Mouse (Mus musculus) layer of hippocampus, adult 18-20 months (tissue): ENCODE measurements at regions not wholly inside any gene's neighbourhood (a gene's known extent, or its start where the extent isn't known, plus 50 kb on each side); places are given as distances from the start of the nearest gene placed in this dataset.

Experiments used
- DNase-seq, 2 experiments: peaks; one replicate each; pipeline ENCODE4 v3.0.0; 2022; ENCODE audit warnings: low spot score in 2 of 2

DNA sequence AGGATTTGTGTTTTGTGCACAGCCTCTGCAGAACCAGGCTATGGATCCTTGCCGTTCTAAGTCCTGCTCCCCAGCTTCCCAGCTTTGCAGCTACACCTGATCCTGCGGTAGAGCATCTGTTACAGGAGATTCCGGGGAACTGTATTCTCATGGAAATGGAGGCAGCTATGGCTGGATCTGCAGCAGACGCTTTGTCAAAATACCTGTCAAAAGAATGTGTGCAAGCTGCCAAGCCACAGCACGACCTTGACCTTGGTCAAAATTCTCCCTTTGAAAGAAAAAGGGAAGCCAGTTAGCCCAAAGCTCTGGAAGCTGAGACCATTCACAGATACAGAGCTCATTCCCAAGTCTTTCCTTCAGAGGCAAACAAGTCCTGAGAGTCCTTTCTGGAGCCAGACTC lies 255.3 kb downstream of the Med13l start:
- no peak for DNase-seq

DNA sequence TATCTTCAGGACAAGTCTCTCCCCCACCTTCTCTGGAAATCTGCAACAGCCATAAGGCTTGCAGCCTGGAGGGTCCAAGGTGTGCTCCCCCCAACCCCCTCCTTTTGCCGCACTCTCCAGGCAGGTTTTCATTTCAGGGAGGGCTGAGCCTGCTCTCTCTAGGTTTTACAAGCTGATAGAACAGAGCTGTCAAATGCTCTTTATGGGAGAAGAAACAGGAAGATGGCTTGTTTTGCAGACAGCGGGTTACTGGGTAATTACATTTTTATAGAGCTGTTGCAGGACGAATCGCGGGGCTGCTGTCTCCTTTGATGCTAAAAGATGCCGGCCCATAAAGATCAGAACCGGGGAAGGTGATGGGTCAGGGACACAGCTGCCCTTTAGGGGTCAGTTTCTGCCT lies 257.8 kb downstream of the Med13l start:
- no peak for DNase-seq

DNA sequence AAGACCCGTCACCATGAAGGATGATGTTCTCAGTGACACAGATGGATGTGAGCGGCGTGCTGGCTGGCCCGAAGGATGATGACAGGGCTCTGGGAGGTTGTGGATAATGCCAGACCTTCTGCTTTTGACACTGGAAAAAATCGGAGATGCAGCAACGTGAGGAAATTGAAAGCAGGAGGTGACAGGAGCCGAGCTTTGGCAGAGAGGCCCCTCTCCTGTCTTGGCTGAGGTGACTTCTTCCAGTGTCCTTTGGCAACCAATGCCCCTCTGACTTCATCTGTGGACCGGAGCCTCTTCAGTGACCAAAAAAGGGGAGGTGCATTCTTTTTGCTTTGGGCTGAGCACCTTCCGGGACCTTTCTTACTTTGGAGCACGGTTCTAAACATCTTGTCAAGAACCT lies 264.3 kb downstream of the Med13l start:
- DNase-seq, result no peak

DNA sequence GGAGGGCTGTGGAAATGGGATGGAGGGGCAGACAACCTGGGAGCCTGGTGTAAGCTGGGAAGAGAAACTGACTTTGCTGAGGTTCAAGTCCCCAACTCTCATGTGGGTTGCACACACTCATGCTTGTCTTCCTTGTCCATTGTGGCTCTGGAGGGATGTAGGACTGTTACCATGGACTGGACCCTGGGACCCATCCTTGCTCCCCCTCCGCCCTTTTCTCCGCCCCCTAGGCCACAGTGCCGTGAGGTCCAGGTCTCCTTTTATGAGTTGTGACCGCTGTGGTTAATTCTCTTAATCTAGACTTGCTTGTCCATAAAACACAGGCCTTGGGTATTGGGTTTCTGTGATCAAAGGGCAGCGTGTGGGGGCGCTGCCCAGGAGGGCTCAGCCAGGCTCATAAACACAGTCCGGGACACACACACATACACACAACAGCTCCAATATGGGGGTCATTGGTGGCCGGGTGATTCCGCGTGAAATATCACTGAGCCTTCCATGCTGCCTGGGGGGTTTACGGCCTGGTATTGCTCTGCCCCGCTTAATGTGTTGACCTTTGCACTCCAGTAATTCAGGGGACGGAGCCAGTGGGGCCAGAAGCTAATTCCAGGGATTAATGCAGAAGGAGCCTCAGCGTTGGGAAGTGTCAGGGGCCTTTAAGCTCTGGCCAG lies 268.7 kb downstream of the Med13l start:
- no peak for DNase-seq

DNA sequence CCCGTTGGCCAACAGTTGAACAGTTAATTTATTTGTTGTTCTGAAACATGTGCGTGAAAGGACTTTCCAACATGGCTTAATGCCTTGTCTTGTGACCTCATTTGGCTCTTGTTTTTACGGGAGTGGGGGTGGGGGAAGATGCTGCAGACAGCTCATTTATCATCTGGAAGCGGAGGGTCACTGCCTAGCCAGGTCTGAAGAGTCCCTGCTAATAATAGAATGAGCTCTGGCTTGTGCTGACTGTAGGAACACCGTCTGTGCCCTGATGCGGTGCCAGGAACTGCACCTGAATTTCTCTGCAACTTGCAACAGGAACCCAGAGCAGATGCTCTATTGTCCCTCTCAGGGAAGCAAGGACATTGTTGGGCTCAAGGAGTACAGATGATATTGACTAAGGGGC lies 272.2 kb downstream of the Med13l start:
- DNase-seq, result no peak

DNA sequence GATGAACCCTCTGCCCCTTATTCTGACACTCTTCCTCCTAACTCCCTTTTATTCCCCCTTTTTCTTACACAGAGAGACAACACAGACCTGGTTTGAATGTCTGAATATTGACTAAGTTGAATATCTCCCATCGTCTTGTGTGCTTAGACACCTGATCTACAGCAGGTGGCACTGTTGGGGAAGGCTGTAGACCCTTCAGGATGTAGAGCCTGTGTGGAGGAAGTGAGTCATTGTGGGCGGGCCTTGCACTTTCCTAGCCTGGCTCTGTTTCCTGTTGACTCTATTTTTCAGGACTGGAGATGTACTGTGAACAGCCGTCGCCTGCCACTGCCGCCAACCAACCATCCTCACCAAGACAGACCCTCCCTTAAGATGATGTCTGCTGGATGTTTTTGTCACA lies 273.6 kb downstream of the Med13l start:
- DNase-seq, result no peak

DNA sequence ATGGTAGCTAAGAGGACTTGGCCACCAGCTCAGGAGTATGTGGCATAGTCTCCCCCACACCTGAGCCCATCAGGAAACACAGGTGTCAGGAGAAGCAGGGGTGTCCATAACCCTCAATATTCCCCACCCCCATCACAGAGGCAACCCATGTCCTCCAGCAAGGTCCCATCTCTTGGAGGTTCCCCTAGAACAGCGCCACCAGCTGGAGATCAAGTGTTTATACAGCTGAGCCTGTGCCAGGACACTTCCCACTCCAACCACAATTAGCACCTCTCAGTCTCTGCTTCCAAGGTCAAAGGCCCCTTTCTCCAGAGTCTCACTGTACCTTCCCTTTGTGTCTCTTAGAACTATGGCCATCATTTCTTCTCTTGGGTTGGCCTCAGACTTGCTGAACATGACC lies 276.5 kb downstream of the Med13l start:
- DNase-seq, result no peak

DNA sequence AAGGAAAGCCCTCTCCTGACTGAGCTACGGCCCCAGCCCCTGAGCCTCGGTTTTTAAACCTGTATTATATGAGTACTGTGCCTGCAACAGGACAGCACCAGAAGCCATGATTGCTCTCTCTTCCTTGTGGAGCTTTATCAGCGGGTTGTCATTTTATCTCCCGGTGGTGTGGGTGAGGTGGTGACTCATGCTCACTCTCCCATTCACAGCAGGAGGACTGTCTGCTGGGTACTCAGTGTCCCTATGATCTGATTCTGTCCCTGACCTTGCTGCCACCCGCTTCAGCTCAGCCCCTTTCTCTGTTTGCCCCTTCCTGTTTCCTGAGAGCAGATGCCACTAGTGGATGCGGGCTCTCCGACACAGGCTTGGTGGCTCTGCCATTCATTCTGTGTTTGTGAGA lies 277.9 kb downstream of the Med13l start:
- peak in 1 of 2 experiments; percentile 6 for DNase-seq

DNA sequence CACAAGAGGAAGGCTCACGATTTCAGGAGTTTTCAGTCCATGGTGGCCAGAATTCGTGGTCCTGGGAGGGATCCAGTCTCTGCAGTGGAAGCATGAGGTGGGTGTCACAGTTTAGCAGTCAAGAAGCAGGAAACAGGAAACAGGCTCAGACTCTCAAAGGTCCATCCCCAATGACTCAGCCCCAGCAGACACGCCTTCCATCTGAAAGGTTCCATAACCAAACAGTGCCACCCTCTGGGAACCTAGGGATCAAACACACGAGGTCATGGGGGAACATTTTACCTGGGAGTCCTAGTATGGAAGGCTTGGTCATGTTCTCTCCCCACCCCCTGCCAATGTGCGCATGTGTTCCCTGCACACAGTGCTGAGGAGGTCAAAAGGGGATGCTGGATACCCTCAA lies 279.4 kb downstream of the Med13l start:
- DNase-seq, result no peak

DNA sequence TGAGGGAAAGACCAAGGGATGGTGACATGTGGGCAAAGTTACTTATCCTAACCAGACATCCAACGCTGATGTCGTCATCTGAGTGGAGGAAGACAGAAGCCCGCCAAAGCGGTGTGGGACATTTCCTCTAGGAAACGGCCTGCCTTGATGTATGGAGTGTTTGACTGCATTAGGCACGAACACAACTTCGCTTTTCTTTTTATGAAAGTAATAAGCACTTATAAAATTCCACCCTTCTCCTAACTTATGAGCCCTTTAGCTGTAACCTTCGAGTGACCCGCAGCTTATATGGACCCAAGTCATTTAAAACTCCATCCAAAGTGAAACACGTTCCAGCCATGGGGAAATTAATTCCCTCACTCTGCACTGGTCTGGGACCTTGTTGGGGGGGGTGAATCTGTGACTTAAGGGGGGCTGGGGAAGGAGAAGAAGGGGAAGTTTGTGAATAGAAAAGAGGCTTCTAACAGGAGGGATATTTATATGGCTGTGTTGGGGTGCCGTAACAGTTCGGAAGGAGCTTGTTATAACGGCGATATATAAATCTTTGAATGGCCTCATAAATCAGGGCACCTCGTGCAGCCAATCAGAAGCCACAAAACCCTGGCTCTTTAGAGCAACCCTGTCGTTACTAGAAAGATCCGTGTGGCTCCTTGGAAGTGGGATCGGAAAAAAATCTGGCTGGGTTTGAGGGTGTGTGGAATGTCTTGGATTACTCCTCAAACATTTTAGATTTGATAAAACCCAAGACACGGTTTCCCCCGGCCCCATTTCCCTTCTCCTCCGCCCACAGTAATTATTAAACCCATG lies 280.9 kb downstream of the Med13l start:
- DNase-seq, result no peak

DNA sequence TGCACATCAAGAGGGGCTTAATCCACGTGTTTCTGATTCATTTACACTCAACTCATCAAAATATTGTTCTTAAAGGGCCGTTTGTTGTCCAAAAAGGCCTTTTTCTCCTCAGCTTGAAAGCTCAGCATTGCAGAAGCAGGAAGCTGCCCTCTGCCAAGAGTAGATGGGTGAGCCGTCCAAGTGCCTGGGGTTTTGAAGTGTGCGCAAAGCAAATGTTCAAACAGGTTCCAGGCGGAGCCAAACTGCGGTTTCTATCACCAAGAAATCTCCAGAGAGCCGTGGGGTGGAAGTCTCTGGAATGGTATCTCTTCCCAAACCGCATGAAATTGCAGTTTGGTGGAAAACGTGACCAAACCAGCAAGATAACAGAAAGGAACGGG lies 281.5 kb downstream of the Med13l start:
- no peak for DNase-seq

DNA sequence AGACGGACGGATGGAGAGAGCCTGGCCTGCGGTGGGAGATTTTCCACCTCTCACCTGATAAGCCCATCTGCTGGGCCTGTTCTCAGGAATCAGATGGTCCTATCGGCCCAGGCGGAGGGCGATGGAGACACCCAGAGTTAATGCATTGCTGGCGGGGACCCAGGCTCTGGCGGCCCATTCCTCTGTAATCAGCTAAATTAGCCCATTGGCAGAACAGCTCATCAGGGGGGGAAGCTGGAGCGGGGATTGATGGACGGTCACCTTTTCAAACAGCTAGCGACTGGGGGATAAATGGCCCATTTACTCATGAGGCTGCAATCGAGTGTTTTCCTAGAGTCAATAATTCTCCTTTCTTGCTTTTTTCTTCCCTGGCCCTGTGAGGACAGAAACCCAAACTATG lies 296.5 kb downstream of the Med13l start:
- no peak for DNase-seq

DNA sequence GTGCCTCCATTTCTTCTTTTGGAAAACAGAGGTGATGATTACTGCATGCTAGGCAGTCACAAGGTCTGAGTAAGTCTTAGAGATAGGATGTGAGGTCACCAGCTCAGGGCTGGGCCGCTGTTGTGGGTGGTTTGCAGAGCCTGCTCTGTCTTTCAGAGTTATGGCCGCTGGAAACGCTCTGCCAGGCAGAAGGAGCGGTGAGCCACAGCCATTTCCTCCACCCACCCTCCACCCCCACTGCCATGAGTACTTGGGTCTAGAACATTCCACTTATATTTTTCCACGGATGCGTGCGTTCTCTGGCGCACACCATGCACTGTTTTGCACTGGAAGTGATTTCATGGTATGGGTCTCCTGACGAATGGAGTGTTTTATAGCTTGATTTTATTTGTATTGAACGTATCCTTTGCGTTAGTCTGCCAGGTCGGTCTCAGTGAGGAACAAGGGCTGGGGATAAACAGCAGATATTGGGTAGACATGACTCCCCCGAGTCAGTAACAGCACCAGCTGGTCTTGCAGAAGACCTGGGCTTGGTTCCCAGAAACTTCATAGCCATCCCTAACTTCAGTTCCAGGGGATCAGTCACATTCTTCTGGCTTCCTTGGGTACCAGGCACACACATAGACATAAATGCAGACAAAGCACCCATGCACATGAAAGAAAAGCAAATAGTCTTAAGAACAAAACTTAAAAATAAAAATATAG lies 300.8 kb downstream of the Med13l start:
- peak; percentile 29 to 60 for DNase-seq

DNA sequence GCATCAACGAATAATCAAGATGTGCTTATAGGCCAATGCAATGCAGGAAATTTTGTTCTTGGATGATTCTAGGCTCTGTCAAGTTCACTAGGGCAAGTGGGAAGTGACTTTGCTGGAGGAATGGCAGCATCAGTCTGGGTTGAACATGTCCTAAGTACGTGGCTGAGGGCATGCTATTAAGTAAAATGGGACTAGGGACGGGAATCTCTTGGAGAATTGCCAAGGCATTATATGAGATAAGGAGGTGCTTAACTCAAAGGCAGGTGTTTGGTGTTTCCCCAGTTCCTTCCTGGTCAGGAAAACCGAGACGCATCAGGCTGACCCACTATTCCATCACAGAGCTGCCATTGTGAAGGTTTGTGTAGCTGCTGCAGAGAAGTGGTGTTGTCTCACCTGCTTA lies 307.0 kb downstream of the Med13l start:
- DNase-seq, result no peak

DNA sequence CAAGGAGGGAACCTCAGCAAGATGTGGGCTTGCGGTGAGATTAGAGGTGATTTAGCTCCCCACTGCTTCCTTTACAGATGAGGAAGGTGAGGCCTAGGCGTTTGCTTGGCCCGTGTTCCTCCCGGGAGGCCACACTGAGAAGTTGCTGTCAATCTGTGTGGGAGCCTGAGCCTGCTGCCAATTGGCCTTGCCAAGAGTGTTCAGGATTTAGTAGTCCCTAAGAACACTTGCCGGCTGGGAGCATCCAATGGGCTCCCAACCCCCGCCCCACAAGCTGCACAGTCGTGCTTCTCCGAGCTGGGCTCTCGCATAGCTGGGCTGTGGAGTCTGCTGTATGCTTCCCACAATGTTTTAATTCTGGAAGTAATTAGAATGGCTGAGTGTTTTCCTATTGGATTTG lies 308.9 kb downstream of the Med13l start:
- peak; percentile 37 to 63 for DNase-seq

DNA sequence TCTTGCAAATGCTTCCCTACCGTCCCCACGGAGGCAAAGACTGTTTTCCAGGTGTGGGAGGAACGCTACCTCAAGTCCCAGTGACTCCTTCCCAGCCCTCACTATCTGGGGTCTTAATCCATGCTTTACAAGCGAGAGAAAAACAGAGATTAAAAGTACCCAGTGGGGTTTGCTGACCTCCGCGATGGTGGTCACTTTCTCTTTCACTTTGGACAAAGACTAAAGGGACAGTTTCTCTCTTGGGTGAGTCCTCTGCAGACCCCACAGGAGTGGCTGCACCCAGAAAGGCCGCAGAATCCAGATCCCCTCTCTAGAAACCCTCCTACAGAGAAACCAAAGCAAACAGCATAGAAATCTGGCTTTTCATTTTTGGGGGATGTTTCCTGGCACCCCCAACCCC lies 313.4 kb downstream of the Med13l start:
- no peak for DNase-seq

DNA sequence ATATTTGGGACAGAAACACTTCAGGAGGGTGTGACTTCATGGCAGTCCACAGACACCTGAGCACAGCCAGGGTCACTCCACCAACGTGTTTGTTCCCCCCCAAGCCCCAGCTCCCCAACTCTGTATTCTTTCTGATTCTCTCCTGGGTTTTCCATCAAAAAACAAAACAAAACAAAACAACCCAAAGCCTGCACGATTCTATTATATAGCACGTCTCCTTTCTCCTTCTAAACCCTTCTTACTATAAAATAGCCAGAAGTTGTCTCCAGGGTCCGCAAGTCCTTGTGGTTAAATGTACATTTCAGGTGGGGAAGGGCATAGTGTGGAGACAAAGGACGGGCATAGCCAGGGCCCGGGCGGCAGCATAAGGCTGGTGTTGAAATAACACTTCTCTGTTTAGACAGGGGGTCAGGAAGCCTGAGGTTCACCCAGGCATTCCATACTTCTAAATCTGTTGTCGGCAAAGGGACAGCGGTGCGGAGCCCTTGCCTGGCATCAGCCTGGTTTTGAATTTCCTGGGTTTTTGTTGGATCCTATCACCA lies 314.7 kb downstream of the Med13l start:
- no peak for DNase-seq

DNA sequence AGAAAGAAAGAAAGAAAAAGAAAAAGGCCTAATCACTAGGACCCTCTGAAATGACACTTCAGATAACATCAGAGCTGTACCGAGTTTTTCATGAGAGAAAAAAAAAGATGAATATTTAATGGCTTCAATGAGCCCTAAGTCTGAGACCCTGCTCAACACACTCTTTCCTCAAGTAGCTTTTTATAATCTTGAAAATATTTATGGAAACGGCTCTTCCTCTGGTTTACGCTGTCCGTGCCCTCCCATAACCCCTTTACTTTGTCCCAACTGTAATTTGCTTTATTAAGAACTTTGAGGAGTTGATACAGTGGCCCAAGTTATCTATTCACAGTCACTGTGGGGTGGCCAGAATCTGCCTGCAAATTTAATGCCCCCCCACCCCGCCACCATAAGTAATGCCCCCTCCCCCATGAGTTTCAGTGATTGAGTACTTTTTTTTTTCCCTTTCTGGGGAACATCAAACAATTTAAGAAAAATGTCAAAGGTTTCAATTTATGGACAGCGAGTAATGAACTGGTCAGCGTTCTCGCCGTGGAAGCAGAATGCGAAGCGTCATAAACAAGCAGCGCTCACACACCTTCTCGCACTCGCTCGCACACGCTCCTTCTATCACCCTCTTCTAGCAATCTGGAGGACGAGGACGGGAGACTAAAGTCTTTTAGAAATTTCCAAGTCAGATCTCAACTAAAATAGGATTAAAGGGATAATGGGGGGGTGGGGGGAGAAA lies 316.3 kb downstream of the Med13l start:
- DNase-seq, result no peak

DNA sequence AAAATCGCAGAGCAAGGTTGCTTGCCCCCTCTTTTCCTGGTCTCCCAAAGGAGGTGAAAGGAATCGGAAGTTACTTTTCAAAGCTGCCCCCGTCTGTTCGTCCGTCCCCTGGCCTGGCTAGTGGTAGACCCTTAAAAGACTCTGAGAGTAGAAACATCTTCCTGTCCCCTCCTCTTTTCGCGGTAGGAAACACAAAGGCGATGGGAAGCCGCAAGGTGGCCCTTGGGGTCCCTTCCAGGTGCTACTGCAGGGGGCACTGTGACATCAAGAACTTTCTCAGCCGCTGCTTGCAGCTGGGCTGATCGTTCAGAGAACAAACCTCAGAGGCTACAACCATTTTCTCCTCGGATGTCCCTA lies 316.8 kb downstream of the Med13l start:
- no peak for DNase-seq

DNA sequence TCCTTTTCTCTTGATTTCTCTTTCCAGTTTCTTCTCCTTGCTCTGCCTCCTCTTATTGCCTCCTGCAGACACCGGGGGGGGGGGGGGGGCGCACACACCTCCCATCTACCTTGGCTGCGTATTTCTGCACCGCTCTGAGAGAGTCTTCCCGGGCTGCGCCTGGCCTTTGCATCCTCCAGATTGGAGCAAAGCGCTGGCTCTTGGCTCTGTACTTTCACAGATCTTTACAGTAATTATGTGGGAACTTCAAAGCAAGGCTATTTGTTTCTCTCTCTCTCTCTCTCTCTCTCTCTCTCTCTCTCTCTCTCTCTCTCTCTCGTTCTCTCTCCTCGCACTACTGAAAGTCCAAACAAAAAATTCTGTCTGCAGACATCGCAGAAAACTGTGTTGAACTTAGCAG lies 317.4 kb downstream of the Med13l start:
- no peak for DNase-seq

DNA sequence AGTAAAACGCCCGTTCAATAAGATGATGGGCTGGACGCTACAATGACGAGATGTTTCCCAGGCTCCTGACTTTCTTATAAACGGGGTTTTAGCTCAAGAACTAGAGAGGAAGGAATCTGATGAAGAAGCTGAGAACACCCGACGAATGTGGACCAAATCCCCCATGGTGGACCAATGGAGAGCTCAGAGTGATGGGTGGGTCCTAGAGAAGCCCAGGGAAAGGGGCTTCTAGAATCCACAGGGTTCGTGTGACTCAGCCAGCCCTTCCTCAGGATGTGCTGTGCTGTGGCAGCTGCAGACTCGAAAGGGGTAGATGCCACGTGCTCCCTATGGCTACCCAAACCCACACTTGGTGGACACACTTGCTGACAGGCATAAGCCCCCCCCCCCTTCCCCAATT lies 318.2 kb downstream of the Med13l start:
- no peak for DNase-seq
